Mouse (Mus musculus) lung, embryonic 15.5 days (tissue): ENCODE measurements around the gene Srebf2. TPM values are rescaled to one million over a fixed set of nuclear protein-coding genes. Genes with fewer than 3 reads are reported as not detected.
"Not testable (repeated sequence)": the region's sequence is repeated elsewhere in the genome, so short reads cannot be mapped to it uniquely, and the experiment has no call there.

Source experiments
- ATAC-seq: fragments of 200-750 bp; cut with Nextera tagmentation; 2 replicates; pipeline ENCODE4 v1.8.0; 2017; ENCODE audit warnings: moderate number of reproducible peaks, borderline replicate concordance; ENCODE audit not compliant: low FRiP score, low TSS enrichment; ENCODE audit errors: extremely low read depth
- H3K27ac ChIP-seq: fragments of 300-500 bp; sonication (generic); 2 replicates; pipeline ENCODE4 v1.5.1; 2015; ENCODE audit warnings: moderate library complexity, mild to moderate bottlenecking, inconsistent platforms
- H3K27me3 ChIP-seq: fragments of 300-500 bp; sonication (generic); 2 replicates; pipeline ENCODE4 v1.6.1; 2015; ENCODE audit warnings: inconsistent platforms
- H3K36me3 ChIP-seq: fragments of 300-500 bp; sonication (generic); 2 replicates; pipeline ENCODE4 v1.6.1; 2015; ENCODE audit warnings: inconsistent platforms
- H3K4me1 ChIP-seq: fragments of 300-500 bp; sonication (generic); 2 replicates; pipeline ENCODE4 v1.6.1; 2015; ENCODE audit warnings: inconsistent platforms
- H3K4me2 ChIP-seq: fragments of 300-500 bp; sonication (generic); 2 replicates; pipeline ENCODE4 v1.6.1; 2015; ENCODE audit warnings: inconsistent platforms, mild to moderate bottlenecking, moderate library complexity
- H3K4me3 ChIP-seq: fragments of 300-500 bp; sonication (generic); 2 replicates; pipeline ENCODE4 v1.5.1; 2015; ENCODE audit warnings: mild to moderate bottlenecking, inconsistent platforms
- H3K9ac ChIP-seq: fragments of 300-500 bp; sonication (generic); 2 replicates; pipeline ENCODE4 v1.6.1; 2015; ENCODE audit warnings: inconsistent platforms
- H3K9me3 ChIP-seq: fragments of 300-500 bp; sonication (generic); 2 replicates; pipeline ENCODE4 v1.6.1; 2016; ENCODE audit warnings: inconsistent platforms
- WGBS: fragments of 180-500 bp; shearing (Covaris S2); methylation state at CpG from one replicate; pipeline ENCODE4 v1.1.7; 2015; 5-methylcytosine and 5-hydroxymethylcytosine counted together
- microRNA counts: library from miRNA; unstranded; fragments of <30 nt; microRNA quantifications from one replicate; lab custom pipeline; 2016
- microRNA-seq: library from miRNA; unstranded; fragments of <30 nt; microRNA quantifications from one replicate; pipeline ENCODE4, GENCODE M21; 2016
- polyA plus RNA-seq: library from polyadenylated mRNA; unstranded; fragments of >200 nt; fragmentation: Nextera tagmentation; extraction: Ambion mirVana; gene quantifications from 2 replicates; pipeline ENCODE4 v1.2.1, GENCODE M21; 2015

Srebf2 gene
- polyA plus RNA-seq, 1 experiment from 2014 or later: 132 TPM

GRCm38 (mm10) chr15:82243311-82243710, 96.3 kb downstream of the Srebf2 start:
- ATAC-seq: no peak
- Histone ChIP-seq H3K4me3 (peak overlapping the region; percentile 94), H3K4me2 (peak overlapping the region; percentile 96), H3K27me3 (no peaks in the 10 kb centered on the region), H3K27ac (no peak overlapping the region), H3K4me1 (peaks cover 10% of the 10 kb centered on the region), H3K9me3 (no peaks in the 10 kb centered on the region), H3K36me3 (no peaks in the 10 kb centered on the region; the same call in 1 of the 2 replicates), H3K9ac (peak overlapping the region; percentile 69)
- 68% methylated on average over 3 of the region's 3 CpGs for WGBS

GRCm38 (mm10) chr15:82243742-82244114, 96.7 kb downstream of the Srebf2 start:
- no peaks in the 10 kb centered on the region for H3K27me3 ChIP-seq
- no peaks in the 10 kb centered on the region; the same call in 1 of the 2 replicates for H3K36me3 ChIP-seq
- no peaks in the 10 kb centered on the region for H3K9me3 ChIP-seq
- H3K4me1 ChIP-seq: peaks cover 10% of the 10 kb centered on the region
- ATAC-seq: no peak; the same call in none of the 2 replicates
- peak overlapping the region; percentile 94 for H3K4me3 ChIP-seq
- peak overlapping the region; percentile 69 for H3K9ac ChIP-seq
- H3K27ac ChIP-seq: peak overlapping the region; percentile 91; the same call in 1 of the 2 replicates
- peak overlapping the region; percentile 96 for H3K4me2 ChIP-seq
- WGBS: 3% methylated on average over 12 of the region's 12 CpGs

- WGBS: under 1% methylated on average over 65 of the region's 65 CpGs
- Histone ChIP-seq H3K27me3 (no peaks in the 10 kb centered on the region), H3K9me3 (no peaks in the 10 kb centered on the region), H3K4me3 (peak within 1 kb of the TSS; percentile 94), H3K36me3 (no peaks in the 10 kb centered on the region; the same call in 1 of the 2 replicates), H3K9ac (peak within 1 kb of the TSS; percentile 69), H3K27ac (peak within 1 kb of the TSS; percentile 91), H3K4me2 (peak within 1 kb of the TSS; percentile 96), H3K4me1 (peaks cover 10% of the 10 kb centered on the region)
- peak; percentile 97 for ATAC-seq
These were observed 97.3 kb downstream of the Srebf2 start, which contains the start of gene Cenpm for GRCm38 (mm10) chr15:82244115-82244804. Gene Cenpm, minus strand, starts transcription at chr15:82244748.

GRCm38 (mm10) chr15:82244805-82245161, 97.8 kb downstream of the Srebf2 start:
- H3K27me3 ChIP-seq, H3K9me3 ChIP-seq, H3K4me1 ChIP-seq, H3K36me3 ChIP-seq: not testable (repeated sequence)
- Histone ChIP-seq H3K9ac (peak overlapping the region; percentile 69), H3K4me2 (peak overlapping the region; percentile 96), H3K4me3 (peak overlapping the region; percentile 94), H3K27ac (peak overlapping the region; percentile 91)
- WGBS: 19% methylated on average over 9 of the region's 9 CpGs
- ATAC-seq: 0 out of 2 replicates have a peak, but pooled peaks have one; percentile 6

- WGBS: 64% methylated on average over 3 of the region's 3 CpGs
- no peaks in the 10 kb centered on the region; the same call in 1 of the 2 replicates for H3K9me3 ChIP-seq
- no peak overlapping the region for H3K9ac ChIP-seq
- peaks cover 10% of the 10 kb centered on the region for H3K4me1 ChIP-seq
- no peak overlapping the region for H3K4me3 ChIP-seq
- no peaks in the 10 kb centered on the region for H3K36me3 ChIP-seq
- H3K27ac ChIP-seq: no peak overlapping the region
- no peak overlapping the region for H3K4me2 ChIP-seq
- no peaks in the 10 kb centered on the region for H3K27me3 ChIP-seq
- no peak for ATAC-seq
These were observed 100.3 kb downstream of the Srebf2 start for GRCm38 (mm10) chr15:82247131-82247776.

- no peak overlapping the region for H3K27ac ChIP-seq
- H3K36me3 ChIP-seq: no peaks in the 10 kb centered on the region
- 96% methylated on average over 3 of the region's 3 CpGs for WGBS
- H3K4me1 ChIP-seq: no peaks in the 10 kb centered on the region
- no peak overlapping the region for H3K4me3 ChIP-seq
- H3K4me2 ChIP-seq: no peak overlapping the region
- no peak for ATAC-seq
- H3K9me3 ChIP-seq: no peaks in the 10 kb centered on the region; the same call in 1 of the 2 replicates
- H3K27me3 ChIP-seq: no peaks in the 10 kb centered on the region
- no peak overlapping the region for H3K9ac ChIP-seq
These were observed 104.6 kb downstream of the Srebf2 start for GRCm38 (mm10) chr15:82251579-82251978.

- no peaks in the 10 kb centered on the region; the same call in 1 of the 2 replicates for H3K9me3 ChIP-seq
- no peaks in the 10 kb centered on the region for H3K4me1 ChIP-seq
- no peaks in the 10 kb centered on the region for H3K27me3 ChIP-seq
- 81% methylated on average over 6 of the region's 6 CpGs for WGBS
- H3K9ac ChIP-seq: no peak within 1 kb of the TSS
- H3K27ac ChIP-seq: no peak within 1 kb of the TSS
- H3K4me2 ChIP-seq: no peak within 1 kb of the TSS
- no peak for ATAC-seq
- no peaks in the 10 kb centered on the region for H3K36me3 ChIP-seq
- no peak within 1 kb of the TSS for H3K4me3 ChIP-seq
These were observed 105.1 kb downstream of the Srebf2 start, which contains the start of gene 1500009C09Rik for GRCm38 (mm10) chr15:82252097-82252496. Gene 1500009C09Rik, plus strand, starts transcription at chr15:82252397.

MicroRNAs encoded within 50 kb of the gene (microRNA counts, 519-probe panel; counts per million panel counts)
- 2,255 counts per million, percentile 31 among the panel's probes with 10 or more counts for microRNA mmu-miR-33 (lab: Ali Mortazavi, UCI)

Small RNA genes lying within 50 kb of the gene (microRNA-seq; reads per million reads assigned to microRNA genes)
- 61.0 reads per million, percentile 48 among the genes with 10 or more reads in this experiment for gene Mir33

Other genes starting within 250 kb of the Srebf2 start
- 76.3 and 80.1 TPM in 2 replicates for gene Polr3h, start 220.9 kb upstream of the Srebf2 start, polyA plus RNA-seq
- 9.0 and 11.2 TPM in 2 replicates for gene Csdc2, start 210.4 kb upstream of the Srebf2 start, polyA plus RNA-seq
- gene Pmm1, start 186.3 kb upstream of the Srebf2 start, polyA plus RNA-seq: 37.1 and 39.1 TPM in 2 replicates
- gene 1700029P11Rik, start 166.6 kb upstream of the Srebf2 start, polyA plus RNA-seq: not detected in 2 replicates
- 86.3 and 93.0 TPM in 2 replicates for gene Xrcc6, start 159.3 kb upstream of the Srebf2 start, polyA plus RNA-seq
- 20.5 and 25.1 TPM in 2 replicates for gene Desi1, start 113.3 kb upstream of the Srebf2 start, polyA plus RNA-seq
- gene Snu13, start 99.6 kb upstream of the Srebf2 start, polyA plus RNA-seq: 296 and 301 TPM in 2 replicates
- not detected in 2 replicates for gene 4930407I10Rik, start 88.0 kb upstream of the Srebf2 start, polyA plus RNA-seq
- gene Mei1, start 77.2 kb upstream of the Srebf2 start, polyA plus RNA-seq: 0.04 TPM in 1 of 2 replicates, not detected in the other
- 19.4 and 20.9 TPM in 2 replicates for gene Ccdc134, start 19.3 kb upstream of the Srebf2 start, polyA plus RNA-seq
- gene Shisa8, start 65.6 kb downstream of the Srebf2 start, polyA plus RNA-seq: 1.1 and 1.3 TPM in 2 replicates
- gene Tnfrsf13c, start 77.2 kb downstream of the Srebf2 start, polyA plus RNA-seq: 0.12 TPM in 1 of 2 replicates, not detected in the other
- gene Cenpm, start 97.6 kb downstream of the Srebf2 start, polyA plus RNA-seq: 71.6 and 74.5 TPM in 2 replicates
- not detected in 2 replicates for gene 1500009C09Rik, start 105.2 kb downstream of the Srebf2 start, polyA plus RNA-seq
- gene Sept3, start 127.7 kb downstream of the Srebf2 start, polyA plus RNA-seq: 4.1 and 6.3 TPM in 2 replicates
- 0.37 and 0.40 TPM in 2 replicates for gene Wbp2nl, start 151.8 kb downstream of the Srebf2 start, polyA plus RNA-seq
- 47.0 and 52.3 TPM in 2 replicates for gene Naga, start 191.7 kb downstream of the Srebf2 start, polyA plus RNA-seq
- gene Pheta2, start 191.8 kb downstream of the Srebf2 start, polyA plus RNA-seq: 15.4 and 16.4 TPM in 2 replicates
- gene Smdt1, start 191.8 kb downstream of the Srebf2 start, polyA plus RNA-seq: 235 and 254 TPM in 2 replicates
- 276 and 282 TPM in 2 replicates for gene Ndufa6, start 207.1 kb downstream of the Srebf2 start, polyA plus RNA-seq
- 6.7 and 9.6 TPM in 2 replicates for gene Cyp2d22, start 233.1 kb downstream of the Srebf2 start, polyA plus RNA-seq
- gene Cyp2d11, start 246.8 kb downstream of the Srebf2 start, polyA plus RNA-seq: not detected in 2 replicates